Mouse (Mus musculus) bone marrow, adult 2 months (tissue): Measurements from ENCODE around the gene Phldb2. TPM values are rescaled to one million over a fixed set of nuclear protein-coding genes. Genes with fewer than 3 reads are reported as not detected.

Experiments
- H3K27ac ChIP-seq: fragments of 200-500 bp; 2 replicates; pipeline ENCODE4 v1.5.1; 2012; ENCODE audit warnings: low read depth, mild to moderate bottlenecking, control low read depth, inconsistent platforms, low read length; ENCODE audit not compliant: control insufficient read depth, poor library complexity, insufficient read depth
- H3K4me1 ChIP-seq: fragments of 200-500 bp; 2 replicates; pipeline ENCODE4 v1.6.1; 2011; ENCODE audit warnings: low read length; ENCODE audit not compliant: control insufficient read depth, insufficient read depth
- H3K4me3 ChIP-seq: fragments of 200-500 bp; replicated peaks from 2 replicates; pipeline ENCODE3; 2011; ENCODE audit warnings: mild to moderate bottlenecking, low read depth, low read length, control low read depth; ENCODE audit not compliant: control insufficient read depth
- CTCF ChIP-seq: fragments of 200-500 bp; IDR thresholded peaks from 2 replicates; pipeline ENCODE4 v1.5.1; 2011; ENCODE audit warnings: low read length, control low read depth; ENCODE audit not compliant: control insufficient read depth, insufficient read depth
- POLR2A ChIP-seq: fragments of 200-500 bp; IDR thresholded peaks from 2 replicates; pipeline ENCODE4 v1.6.1; 2011; ENCODE audit warnings: low read depth, mild to moderate bottlenecking, control low read depth, low read length, borderline replicate concordance; ENCODE audit not compliant: control insufficient read depth
- WGBS: fragments of 180-500 bp; shearing (Covaris S2); methylation state at CpG from one replicate; pipeline ENCODE4 v1.1.7; 2018; 5-methylcytosine and 5-hydroxymethylcytosine counted together
- polyA plus RNA-seq: library from polyadenylated mRNA; stranded (reverse); fragments of >200 nt; gene quantifications from 2 replicates; pipeline ENCODE4 v1.2.4, GENCODE M21; 2011; ENCODE audit warnings: low replicate concordance; ENCODE audit not compliant: missing spikeins, insufficient read depth, insufficient read length

Phldb2 gene
- polyA plus RNA-seq, 1 experiment = 3.7 TPM

GRCm38 (mm10) chr16:45877739-45878138 lies 75.7 kb downstream of the Phldb2 start:
- WGBS = 89% methylated on average over 1 of the region's 1 CpGs
- Histone ChIP-seq H3K27ac (no peak overlapping the region), H3K4me3 (no peak overlapping the region), H3K4me1 (no peaks in the 10 kb centered on the region)
- no peak for TF ChIP-seq CTCF
- no peak for TF ChIP-seq POLR2A

- Histone ChIP-seq H3K4me3 (no peak overlapping the region), H3K27ac (no peak overlapping the region), H3K4me1 (no peaks in the 10 kb centered on the region)
- WGBS = 79% methylated on average over 5 of the region's 5 CpGs
- TF ChIP-seq CTCF (no peak), POLR2A (no peak)
Observed at GRCm38 (mm10) chr16:45877171-45877570, 76.2 kb downstream of the Phldb2 start.

GRCm38 (mm10) chr16:45873397-45873796 lies 80.0 kb downstream of the Phldb2 start:
- Histone ChIP-seq H3K27ac (no peak overlapping the region), H3K4me1 (no peaks in the 10 kb centered on the region), H3K4me3 (no peak overlapping the region)
- TF ChIP-seq CTCF (no peak), POLR2A (no peak)
- WGBS = 73% methylated on average over 4 of the region's 4 CpGs

DNA sequence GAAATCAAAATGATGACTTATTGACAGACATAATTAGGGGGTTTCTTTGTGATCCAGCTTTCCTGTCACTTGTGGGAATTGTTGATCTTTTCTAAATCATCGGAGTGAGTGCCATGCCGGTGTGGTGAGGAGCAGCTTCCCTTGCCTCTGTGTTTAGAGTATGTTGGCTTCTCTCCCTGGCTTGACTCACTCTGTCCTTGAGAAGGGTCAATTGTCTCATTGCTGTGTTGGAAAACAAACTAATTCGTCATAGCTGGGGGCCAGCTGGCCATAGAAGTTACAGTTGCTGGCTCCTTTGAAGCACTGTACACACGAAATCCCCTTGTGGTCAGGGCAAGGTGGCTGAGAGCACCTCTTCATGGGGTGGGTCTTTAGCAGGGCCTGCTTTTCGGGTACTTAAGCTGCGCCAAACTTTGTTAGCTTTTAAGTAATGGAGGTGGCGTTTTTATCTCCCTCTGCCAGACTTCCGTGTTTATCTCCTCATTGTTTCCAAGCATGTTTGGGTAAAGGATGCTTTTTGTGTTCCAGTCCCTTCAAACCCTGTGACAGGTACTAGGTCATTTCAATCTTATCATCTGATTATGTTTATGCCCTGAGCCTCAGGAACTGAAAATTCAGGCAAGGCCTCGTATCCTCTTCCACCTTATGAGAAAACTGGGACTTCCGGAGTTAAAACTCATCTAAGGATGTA lies 82.0 kb downstream of the Phldb2 start:
- 73% methylated on average over 10 of the region's 10 CpGs for WGBS
- TF ChIP-seq POLR2A (no peak), CTCF (no peak)
- H3K27ac ChIP-seq = no peak overlapping the region

GRCm38 (mm10) chr16:45870651-45871050 lies 82.7 kb downstream of the Phldb2 start:
- no peaks in the 10 kb centered on the region for H3K4me1 ChIP-seq
- 66% methylated on average over 2 of the region's 2 CpGs for WGBS
- H3K27ac ChIP-seq = no peak overlapping the region
- no peak for TF ChIP-seq POLR2A
- TF ChIP-seq CTCF = no peak
- no peak overlapping the region for H3K4me3 ChIP-seq

More for the DNA sequence above, 82.0 kb downstream of the Phldb2 start:
- no peak overlapping the region for H3K4me3 ChIP-seq
- H3K4me1 ChIP-seq = no peaks in the 10 kb centered on the region

DNA sequence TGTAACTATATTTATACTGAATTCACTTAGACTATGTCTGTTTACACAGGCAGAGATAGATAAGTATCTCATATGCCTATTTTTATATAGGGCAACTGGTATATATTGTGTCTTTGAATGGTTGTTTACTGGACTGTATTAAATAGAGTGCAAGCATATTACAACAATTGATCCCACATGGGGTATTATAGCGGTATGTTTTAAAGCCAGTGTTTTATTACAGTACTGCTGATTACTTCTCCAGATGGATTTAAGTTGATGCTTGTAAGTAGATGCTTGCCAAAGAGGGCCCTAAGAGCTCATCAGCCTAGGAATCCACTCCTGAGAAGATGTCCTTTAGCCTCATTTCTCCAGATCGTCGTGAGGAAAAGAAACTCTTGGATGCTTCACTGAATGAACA lies 84.4 kb downstream of the Phldb2 start:
- Histone ChIP-seq H3K4me1 (no peaks in the 10 kb centered on the region), H3K27ac (no peak overlapping the region), H3K4me3 (no peak overlapping the region)
- TF ChIP-seq POLR2A (no peak), CTCF (no peak)
- WGBS = 87% methylated on average over 3 of the region's 3 CpGs

- Histone ChIP-seq H3K4me1 (no peaks in the 10 kb centered on the region), H3K27ac (no peak overlapping the region), H3K4me3 (no peak overlapping the region)
- TF ChIP-seq POLR2A (no peak), CTCF (no peak)
- WGBS = 81% methylated on average over 5 of the region's 5 CpGs
Observed at GRCm38 (mm10) chr16:45857277-45857863, 96.0 kb downstream of the Phldb2 start.

DNA sequence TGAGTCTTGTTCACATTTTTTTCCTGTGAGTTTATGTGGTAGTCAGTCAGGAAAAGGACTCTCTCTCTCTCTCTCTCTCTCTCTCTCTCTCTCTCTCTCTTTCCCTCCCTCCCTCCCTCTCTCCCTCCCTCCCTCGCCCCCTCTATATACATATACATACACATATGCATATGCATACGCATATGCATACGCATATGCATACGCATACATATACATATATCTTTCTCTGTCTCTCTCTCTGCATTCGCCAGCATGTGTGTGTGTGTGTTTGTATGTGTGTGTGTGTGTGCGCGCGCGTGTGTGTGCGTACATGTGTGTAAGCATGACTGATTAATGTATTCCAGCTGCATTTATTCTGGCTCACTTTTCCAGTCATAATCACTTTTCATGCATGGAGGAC lies 98.9 kb downstream of the Phldb2 start:
- H3K4me3 ChIP-seq = no peak overlapping the region
- WGBS = 94% methylated on average over 10 of the region's 10 CpGs
- H3K27ac ChIP-seq = no peak overlapping the region
- no peaks in the 10 kb centered on the region for H3K4me1 ChIP-seq
- TF ChIP-seq CTCF (no peak), POLR2A (no peak)

GRCm38 (mm10) chr16:45849045-45849444 lies 104.4 kb downstream of the Phldb2 start:
- H3K4me1 ChIP-seq = no peaks in the 10 kb centered on the region
- TF ChIP-seq CTCF (no peak), POLR2A (no peak)
- 85% methylated on average over 4 of the region's 4 CpGs for WGBS
- no peak overlapping the region for H3K27ac ChIP-seq
- H3K4me3 ChIP-seq = no peak overlapping the region

GRCm38 (mm10) chr16:45844875-45845274 lies 108.5 kb downstream of the Phldb2 start:
- Histone ChIP-seq H3K4me1 (no peaks in the 10 kb centered on the region), H3K4me3 (no peak overlapping the region), H3K27ac (no peak overlapping the region)
- TF ChIP-seq CTCF (no peak), POLR2A (no peak)
- WGBS = 28% methylated on average over 10 of the region's 10 CpGs
